Mouse (Mus musculus) heart, postnatal 0 days (tissue): ENCODE measurements around the gene Gprin3.

Source experiments
- CTCF ChIP-seq: IDR thresholded peaks from 2 replicates; pipeline ENCODE4 v1.5.1; 2016; ENCODE audit warnings: antibody characterized with exemption, control low read depth, low read depth
- EP300 ChIP-seq: IDR thresholded peaks from 2 replicates; pipeline ENCODE4 v1.6.1; 2016; ENCODE audit warnings: antibody characterized with exemption, low read depth

DNA sequence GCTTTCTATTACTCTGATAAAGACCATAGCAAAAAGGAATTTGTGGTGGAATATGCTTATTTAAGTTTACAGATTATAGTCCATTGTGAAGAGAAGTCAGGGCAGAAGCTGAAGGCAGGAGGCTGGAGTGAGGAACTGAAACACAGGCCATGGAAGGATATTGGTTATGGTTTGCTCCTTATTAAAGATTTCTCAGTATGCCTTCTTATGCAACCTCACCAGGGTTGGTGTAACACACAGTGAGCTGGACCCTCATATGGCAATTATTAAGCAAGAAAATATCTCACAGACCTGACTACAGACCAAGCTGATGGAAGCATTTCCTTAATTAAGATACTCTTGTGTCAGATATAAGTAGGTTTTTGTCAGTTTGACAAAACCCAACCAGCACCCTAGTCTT lies 32.8 kb upstream of the Gprin3 start:
- no peak for TF ChIP-seq CTCF
- no peak for TF ChIP-seq EP300
